Mouse (Mus musculus) CH12.LX (cell line): ENCODE measurements at regions not wholly inside any gene's neighbourhood (a gene's known extent, or its start where the extent isn't known, plus 50 kb on each side); places are given as distances from the start of the nearest gene placed in this dataset.

ENCODE experiments used
- DNase-seq: peaks from one replicate; pipeline ENCODE4 v3.0.0-alpha.2; 2013; ENCODE audit errors: extremely low read depth
- H3K27ac ChIP-seq: 2 replicates; pipeline ENCODE4 v1.5.1; 2012; ENCODE audit warnings: low read depth, mild to moderate bottlenecking, control low read depth, moderate library complexity; ENCODE audit not compliant: insufficient read depth
- H3K27me3 ChIP-seq: replicated peaks from 2 replicates; pipeline ENCODE3; 2012; ENCODE audit warnings: inconsistent platforms
- H3K36me3 ChIP-seq, 2 experiments: replicated peaks in 1 of 2; 2 replicates each; pipeline versions ENCODE3 to v1.6.1; 2012; ENCODE audit warnings: inconsistent platforms in 1 of 2, low read length in 1 of 2, mild to moderate bottlenecking in 1 of 2, mixed read lengths in 1 of 2, moderate library complexity in 1 of 2; ENCODE audit not compliant: control insufficient read depth in 1 of 2, insufficient read depth in 1 of 2
- H3K4me1 ChIP-seq, 2 experiments: 2 replicates each; pipeline ENCODE4 v1.6.1; 2012; ENCODE audit warnings: inconsistent platforms in 1 of 2, moderate library complexity in 1 of 2; ENCODE audit not compliant: insufficient read depth in 2 of 2, control insufficient read depth in 1 of 2
- H3K4me2 ChIP-seq: 2 replicates; pipeline ENCODE4 v1.6.1; 2012; ENCODE audit warnings: low read depth, mild to moderate bottlenecking, control low read depth; ENCODE audit not compliant: poor library complexity, insufficient read depth, severe bottlenecking
- H3K4me3 ChIP-seq, 3 experiments: fragments of 150-350 bp in 1 of 3; sonication (generic) in 1 of 3; replicated peaks in 1 of 3; 2 replicates each; pipeline versions ENCODE3 to v1.5.1; 2011 to 2012; ENCODE audit warnings: low read depth in 2 of 3, low read length in 2 of 3, mild to moderate bottlenecking in 2 of 3, moderate library complexity in 2 of 3, control low read depth in 1 of 3, improper control_type of control experiment in 1 of 3, inconsistent platforms in 1 of 3, mixed read lengths in 1 of 3; ENCODE audit not compliant: poor library complexity in 1 of 3
- H3K79me2 ChIP-seq: replicated peaks from 2 replicates; pipeline ENCODE4 v1.6.1; 2012; ENCODE audit warnings: mild to moderate bottlenecking, moderate library complexity; ENCODE audit not compliant: control insufficient read depth, poor library complexity, insufficient read depth, severe bottlenecking; ENCODE audit errors: extremely low read depth
- H3K9ac ChIP-seq: 2 replicates; pipeline ENCODE4 v1.6.1; 2012; ENCODE audit warnings: low read depth, mild to moderate bottlenecking, control low read depth, moderate library complexity; ENCODE audit not compliant: insufficient read depth
- H3K9me3 ChIP-seq: replicated peaks from 2 replicates; pipeline ENCODE3; 2012; ENCODE audit warnings: low read length, inconsistent platforms, mixed read lengths
- BHLHE40 ChIP-seq: IDR thresholded peaks from 2 replicates; pipeline ENCODE4 v1.6.1; 2011; ENCODE audit warnings: mild to moderate bottlenecking, low read depth, low read length, improper control_type of control experiment
- CHD1 ChIP-seq: IDR thresholded peaks from 2 replicates; pipeline ENCODE4 v1.6.1; 2012; ENCODE audit warnings: low read depth, low read length, improper control_type of control experiment, inconsistent platforms
- CTCF ChIP-seq, 2 experiments: IDR thresholded peaks in 1 of 2; conservative IDR thresholded peaks in 1 of 2; 2 replicates each; pipeline ENCODE4 v1.5.1; 2011 to 2012; ENCODE audit warnings: low read depth in 2 of 2, low read length in 2 of 2, improper control_type of control experiment in 1 of 2, inconsistent platforms in 1 of 2, mild to moderate bottlenecking in 1 of 2, moderate library complexity in 1 of 2
- EP300 ChIP-seq: IDR thresholded peaks from 2 replicates; pipeline ENCODE4 v1.6.1; 2011; ENCODE audit warnings: low read length, improper control_type of control experiment
- ETS1 ChIP-seq: conservative IDR thresholded peaks from 2 replicates; pipeline ENCODE4 v1.6.1; 2012; ENCODE audit warnings: low read depth, mild to moderate bottlenecking, inconsistent platforms, low read length, improper control_type of control experiment, moderate library complexity
- GABPA ChIP-seq: IDR thresholded peaks from 2 replicates; pipeline ENCODE4 v1.6.1; 2012; ENCODE audit warnings: low read depth, low read length, improper control_type of control experiment, inconsistent platforms; ENCODE audit not compliant: insufficient replicate concordance
- HCFC1 ChIP-seq: IDR thresholded peaks from 2 replicates; pipeline ENCODE4 v1.6.1; 2012; ENCODE audit warnings: low read depth, mild to moderate bottlenecking, inconsistent platforms, low read length, improper control_type of control experiment
- JUND ChIP-seq: conservative IDR thresholded peaks from 2 replicates; pipeline ENCODE4 v1.6.1; 2011; ENCODE audit warnings: low read depth, low read length, improper control_type of control experiment
- MAFK ChIP-seq: IDR thresholded peaks from 2 replicates; pipeline ENCODE4 v1.6.1; 2011; ENCODE audit warnings: low read length, improper control_type of control experiment; ENCODE audit not compliant: insufficient replicate concordance
- MAX ChIP-seq: IDR thresholded peaks from 2 replicates; pipeline ENCODE4 v1.6.1; 2011; ENCODE audit warnings: low read length, improper control_type of control experiment
- PAX5 ChIP-seq: IDR thresholded peaks from 2 replicates; pipeline ENCODE4 v1.6.1; 2012; ENCODE audit warnings: low read length, inconsistent platforms, mixed read lengths
- POLR2AphosphoS2 ChIP-seq: IDR thresholded peaks from 2 replicates; pipeline ENCODE4 v1.6.1; 2011; ENCODE audit warnings: low read depth, low read length, improper control_type of control experiment
- RAD21 ChIP-seq: IDR thresholded peaks from 2 replicates; pipeline ENCODE4 v1.6.1; 2011; ENCODE audit warnings: low read depth, mild to moderate bottlenecking, low read length, improper control_type of control experiment, moderate library complexity
- RCOR1 ChIP-seq: conservative IDR thresholded peaks from 2 replicates; pipeline ENCODE4 v1.6.1; 2012; ENCODE audit warnings: low read depth, mild to moderate bottlenecking, inconsistent platforms, low read length, improper control_type of control experiment
- SIN3A ChIP-seq: IDR thresholded peaks from 2 replicates; pipeline ENCODE4 v1.6.1; 2012; ENCODE audit warnings: low read length, improper control_type of control experiment, inconsistent platforms
- SMC3 ChIP-seq: IDR thresholded peaks from 2 replicates; pipeline ENCODE4 v1.6.1; 2011; ENCODE audit warnings: low read depth, low read length, improper control_type of control experiment
- TCF12 ChIP-seq: IDR thresholded peaks from 2 replicates; pipeline ENCODE4 v1.6.1; 2014; ENCODE audit warnings: low read depth, mild to moderate bottlenecking, inconsistent platforms, low read length, improper control_type of control experiment
- UBTF ChIP-seq: IDR thresholded peaks from 2 replicates; pipeline ENCODE4 v1.6.1; 2012; ENCODE audit warnings: low read depth, mild to moderate bottlenecking, inconsistent platforms, low read length, improper control_type of control experiment, moderate library complexity
- USF1 ChIP-seq: IDR thresholded peaks from 2 replicates; pipeline ENCODE4 v1.6.1; 2014; ENCODE audit warnings: low read depth, mild to moderate bottlenecking, inconsistent platforms, low read length, improper control_type of control experiment
- ZC3H11A ChIP-seq: IDR thresholded peaks from 2 replicates; pipeline ENCODE4 v1.6.1; 2012; ENCODE audit warnings: low read depth, mild to moderate bottlenecking, inconsistent platforms, low read length, improper control_type of control experiment
- ZMIZ1 ChIP-seq: IDR thresholded peaks from 2 replicates; pipeline ENCODE4 v1.6.1; 2012; ENCODE audit warnings: low read depth, mild to moderate bottlenecking, inconsistent platforms, low read length, improper control_type of control experiment
- dilution Hi-C: fragments of 300-500 bp; cut with MboI; formaldehyde crosslinking; loops from 2 replicates; pipeline ENCODE4 v1.14.3; 2020; ENCODE audit warnings: low sequenced_read_pairs; ENCODE audit not compliant: extremely low pct_unique_long_range_greater_than_20kb, extremely low pct_ligation_motif_present
- in situ Hi-C: fragments of 300-500 bp; cut with MboI; formaldehyde crosslinking; loops from 3 replicates; pipeline ENCODE4 v1.14.3; 2019; ENCODE audit warnings: low sequenced_read_pairs, low pct_ligation_motif_present, low pct_unique_long_range_greater_than_20kb, mixed read lengths

DNA sequence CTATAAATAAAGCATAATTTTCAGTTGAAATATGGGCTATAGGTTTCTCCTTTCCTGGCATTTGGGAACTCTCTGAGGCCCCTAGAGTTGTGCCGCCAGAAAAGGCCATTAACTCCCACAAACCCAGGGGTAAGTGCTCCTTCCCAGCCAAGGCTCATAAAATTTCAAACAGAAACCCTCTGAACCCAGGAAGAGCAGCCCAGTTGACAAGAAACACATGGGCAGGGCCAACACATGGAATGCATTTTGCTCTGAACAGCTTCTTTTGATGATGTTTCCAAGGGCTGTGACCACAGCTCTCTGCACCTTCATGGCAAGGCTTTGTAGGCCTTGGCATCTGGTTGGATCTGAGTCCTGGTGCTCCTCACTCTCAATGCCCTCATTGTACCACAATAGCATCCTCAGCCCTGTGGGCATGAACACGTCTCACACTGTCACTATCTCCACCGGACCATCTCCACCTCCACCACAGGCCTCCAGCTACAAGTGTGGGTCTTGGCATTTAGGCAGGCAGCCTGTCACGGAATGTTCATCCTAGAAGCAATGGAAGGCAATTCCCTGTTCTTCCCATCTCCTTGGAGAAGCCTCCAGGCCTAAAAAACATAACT is 127.3 kb downstream of the Ngf start:
- Histone ChIP-seq H3K79me2 (no peaks in the 10 kb centered on the region), H3K9ac (no peak overlapping the region), H3K36me3 (no peaks in the 10 kb centered on the region), H3K4me3 (no peak overlapping the region), H3K9me3 (peaks cover 6% of the 10 kb centered on the region), H3K4me1 (peaks cover 6 to 27% of the 10 kb centered on the region in 2 experiments; a peak in 3 of 4 replicates), H3K27ac (no peak overlapping the region), H3K27me3 (no peaks in the 10 kb centered on the region), H3K4me2 (no peak overlapping the region)
- no peak for TF ChIP-seq UBTF
- TF ChIP-seq GABPA: no peak
- no peak for TF ChIP-seq SIN3A
- no peak for TF ChIP-seq EP300
- TF ChIP-seq BHLHE40: no peak
- no peak for TF ChIP-seq MAX
- no peak for TF ChIP-seq CTCF (conservative IDR thresholded peaks at IDR 0.05 in 1 of 2, IDR thresholded peaks at IDR 0.05 in 1 of 2; ENCODE audit: low read depth in 2 of 2, low read length in 2 of 2)
- TF ChIP-seq PAX5: no peak
- no peak for TF ChIP-seq CHD1
- TF ChIP-seq MAFK: no peak
- no peak for TF ChIP-seq JUND
- TF ChIP-seq ZMIZ1: no peak
- TF ChIP-seq RAD21: no peak
- no peak for TF ChIP-seq ZC3H11A
- no peak for TF ChIP-seq HCFC1
- TF ChIP-seq SMC3: no peak
- no peak for TF ChIP-seq USF1
- no peak for TF ChIP-seq POLR2AphosphoS2
- TF ChIP-seq RCOR1: no peak
- no peak for TF ChIP-seq TCF12
- dilution Hi-C loops (no loop called here), in situ Hi-C loops (no loop called here)
- DNase-seq: no peak

DNA sequence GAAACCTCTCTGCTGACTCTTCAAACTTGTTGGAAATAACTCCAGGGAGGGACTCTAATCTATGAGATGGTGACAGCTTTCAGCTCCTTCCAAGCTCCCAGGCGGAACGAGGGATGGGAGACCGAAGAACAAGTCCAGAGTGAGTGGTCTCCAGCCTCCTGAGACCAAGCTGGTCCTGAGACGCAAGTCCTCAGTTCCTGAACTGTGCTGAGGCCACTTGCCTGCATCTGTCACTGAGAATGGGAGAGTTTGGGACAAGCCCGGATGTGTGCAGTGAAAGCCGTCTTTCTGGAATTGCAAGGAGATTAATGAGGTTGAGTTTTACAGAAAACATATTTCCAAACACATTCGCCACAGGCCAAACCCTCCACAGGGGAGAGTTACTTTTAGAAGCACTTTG is 129.3 kb downstream of the Ngf start:
- no peak overlapping the region for H3K4me2 ChIP-seq
- H3K79me2 ChIP-seq: no peaks in the 10 kb centered on the region
- H3K27ac ChIP-seq: no peak overlapping the region
- H3K9ac ChIP-seq: no peak overlapping the region
- peaks cover 6% of the 10 kb centered on the region for H3K9me3 ChIP-seq
- no peaks in the 10 kb centered on the region for H3K27me3 ChIP-seq
- peaks cover 6 to 27% of the 10 kb centered on the region in 2 experiments; a peak in 3 of 4 replicates for H3K4me1 ChIP-seq
- dilution Hi-C loops (no loop called here), in situ Hi-C loops (no loop called here)
- TF ChIP-seq ETS1: no peak
- no peak overlapping the region for H3K4me3 ChIP-seq
- DNase-seq: no peak
- no peaks in the 10 kb centered on the region for H3K36me3 ChIP-seq
